Mouse (Mus musculus) heart, postnatal 14 days (tissue): Measurements from ENCODE around the gene Olfr1278. TPM values are rescaled to one million over a fixed set of nuclear protein-coding genes. Genes with fewer than 3 reads are reported as not detected.
"Not testable (repeated sequence)": the region's sequence is repeated elsewhere in the genome, so short reads cannot be mapped to it uniquely, and the experiment has no call there.

ENCODE experiments used
- DNase-seq, 2 experiments: peaks; one replicate each; pipeline ENCODE4 v3.0.0; 2021 to 2022
- intact Hi-C: fragments of 180-260 bp; cut with DNase I; formaldehyde crosslinking; loops from one replicate; pipeline ENCODE4 v1.15.1; 2025
- long read RNA-seq, 2 experiments: library from polyadenylated mRNA; stranded (forward); transcript quantifications; one replicate each; pipeline ENCODE4 v2.0.0; 2021
- total RNA-seq, 2 experiments: library from RNA; stranded (reverse); gene quantifications; 2 replicates each; pipeline ENCODE4 v1.2.3; 2021

Gene Olfr1278
- not detected for total RNA-seq
- long read RNA-seq, experiment 1 = 0 reads
- long read RNA-seq, experiment 2 = 0 reads

GRCm38 (mm10) chr2:111289836-111290235, at the start of gene Olfr1278:
TSS of gene Olfr1278 (plus strand) at chr2:111290136.
- DNase-seq = no peak
- intact Hi-C loops = no loop called here

GRCm38 (mm10) chr2:111254216-111254615, 35.7 kb upstream of the Olfr1278 start, which contains the start of gene Olfr1276:
TSS of gene Olfr1276 (plus strand) at chr2:111254516.
- intact Hi-C loops = no loop called here
- no peak for DNase-seq

GRCm38 (mm10) chr2:111274006-111274405, 15.9 kb upstream of the Olfr1278 start, which contains the start of gene Olfr1277:
TSS of gene Olfr1277 (minus strand) at chr2:111274106.
- no peak for DNase-seq
- intact Hi-C loops = no loop called here

- no peak for DNase-seq
- intact Hi-C loops = no loop called here
Measured at GRCm38 (mm10) chr2:111298541-111298940, 8.6 kb downstream of the Olfr1278 start.

GRCm38 (mm10) chr2:111300374-111300773, 10.4 kb downstream of the Olfr1278 start, which contains the start of gene Olfr1279:
TSS of gene Olfr1279 (plus strand) at chr2:111300635.
- intact Hi-C loops = no loop called here
- DNase-seq = no peak

- intact Hi-C loops = no loop called here
Measured at GRCm38 (mm10) chr2:111313717-111314116, 23.8 kb downstream of the Olfr1278 start, which contains the start of gene Olfr1280. TSS of gene Olfr1280 (plus strand) at chr2:111314017.

GRCm38 (mm10) chr2:111326220-111326619, 36.3 kb downstream of the Olfr1278 start, which contains the start of gene Olfr1281:
TSS of gene Olfr1281 (plus strand) at chr2:111326520.
- intact Hi-C loops = no loop called here
- DNase-seq = no peak

More at GRCm38 (mm10) chr2:111313717-111314116, 23.8 kb downstream of the Olfr1278 start, which contains the start of gene Olfr1280:
- no peak for DNase-seq

- intact Hi-C loops, DNase-seq: not testable (repeated sequence)
Measured at GRCm38 (mm10) chr2:111333721-111334120, 43.8 kb downstream of the Olfr1278 start.

GRCm38 (mm10) chr2:111335976-111336375, 46.0 kb downstream of the Olfr1278 start, which contains the start of gene Olfr1282:
TSS of gene Olfr1282 (minus strand) at chr2:111336076.
- intact Hi-C loops = no loop called here
- no peak for DNase-seq

Other genes starting within 250 kb of the Olfr1278 start
- not detected for gene Gm13941, start 184.2 kb upstream of the Olfr1278 start, total RNA-seq
- not detected for gene Gm15130, start 137.2 kb upstream of the Olfr1278 start, total RNA-seq
- not detected for gene 4930430A15Rik, start 60.5 kb upstream of the Olfr1278 start, total RNA-seq
- not detected for gene Olfr1275, start 54.9 kb upstream of the Olfr1278 start, total RNA-seq
- gene Olfr1276, start 35.6 kb upstream of the Olfr1278 start, total RNA-seq = not detected
- gene Olfr1277, start 16.0 kb upstream of the Olfr1278 start, total RNA-seq = not detected
- gene Olfr1279, start 10.5 kb downstream of the Olfr1278 start, total RNA-seq = not detected
- not detected for gene Olfr1280, start 23.9 kb downstream of the Olfr1278 start, total RNA-seq
- gene Olfr1281, start 36.4 kb downstream of the Olfr1278 start, total RNA-seq = not detected
- not detected for gene Olfr1282, start 45.9 kb downstream of the Olfr1278 start, total RNA-seq
- not detected for gene Olfr1283, start 76.7 kb downstream of the Olfr1278 start, total RNA-seq
- gene Olfr1284, start 85.4 kb downstream of the Olfr1278 start, total RNA-seq = not detected
- not detected for gene Olfr1286, start 133.0 kb downstream of the Olfr1278 start, total RNA-seq
- gene Olfr1287, start 159.0 kb downstream of the Olfr1278 start, total RNA-seq = not detected
- not detected for gene Olfr1288, start 184.0 kb downstream of the Olfr1278 start, total RNA-seq
- gene Olfr1289, start 190.7 kb downstream of the Olfr1278 start, total RNA-seq = not detected
- gene Olfr1290, start 203.7 kb downstream of the Olfr1278 start, total RNA-seq = not detected
- gene Olfr1291-ps1, start 207.0 kb downstream of the Olfr1278 start, total RNA-seq = not detected
- gene Olfr1293-ps, start 235.1 kb downstream of the Olfr1278 start, total RNA-seq = not detected